Mouse (Mus musculus) layer of hippocampus, adult 2 months (tissue): ENCODE results near the gene Frmpd4. TPM values are rescaled to one million over a fixed set of nuclear protein-coding genes. Genes with fewer than 3 reads are reported as not detected.

Source experiments
- DNase-seq, 2 experiments: peaks; one replicate each; pipeline ENCODE4 v3.0.0; 2022; ENCODE audit warnings: low spot score in 2 of 2
- H3K27ac ChIP-seq: fragments of 200-600 bp; 2 replicates; pipeline ENCODE4 v1.8.1; 2022
- H3K4me3 ChIP-seq: fragments of 200-600 bp; 2 replicates; pipeline ENCODE4 v1.8.1; 2022; ENCODE audit warnings: mild to moderate bottlenecking
- CTCF ChIP-seq: fragments of 200-600 bp; conservative IDR thresholded peaks from 2 replicates; pipeline ENCODE4 v1.8.1; 2022; ENCODE audit warnings: antibody characterized with exemption, mild to moderate bottlenecking, moderate library complexity
- total RNA-seq, 2 experiments: library from RNA; stranded (reverse); gene quantifications; 2 replicates each; pipeline ENCODE4 v1.2.3; 2021

Frmpd4 gene
- total RNA-seq, 2 experiments from 2014 or later = 52.6 to 53.1 TPM

- Histone ChIP-seq H3K27ac (no peak overlapping the region), H3K4me3 (no peak overlapping the region)
- no peak for TF ChIP-seq CTCF
- DNase-seq = no peak
Observed at GRCm38 (mm10) chrX:167719564-167719981, 857.5 kb downstream of the Frmpd4 start.

GRCm38 (mm10) chrX:167719092-167719491 is 857.9 kb downstream of the Frmpd4 start:
- no peak for TF ChIP-seq CTCF
- H3K27ac ChIP-seq = no peak overlapping the region
- no peak overlapping the region for H3K4me3 ChIP-seq
- DNase-seq = no peak

- Histone ChIP-seq H3K4me3 (no peak overlapping the region), H3K27ac (no peak overlapping the region)
- no peak for DNase-seq
- TF ChIP-seq CTCF = no peak
Observed at GRCm38 (mm10) chrX:167654806-167655495, 922.1 kb downstream of the Frmpd4 start.

- H3K4me3 ChIP-seq = no peak overlapping the region
Observed at GRCm38 (mm10) chrX:167654249-167654648, 922.8 kb downstream of the Frmpd4 start.

GRCm38 (mm10) chrX:167597639-167598217 is 979.3 kb downstream of the Frmpd4 start:
- TF ChIP-seq CTCF = no peak
- no peak for DNase-seq

More at GRCm38 (mm10) chrX:167654249-167654648, 922.8 kb downstream of the Frmpd4 start:
- DNase-seq = no peak
- no peak for TF ChIP-seq CTCF
- H3K27ac ChIP-seq = no peak overlapping the region

GRCm38 (mm10) chrX:167552827-167553226 is 1024.2 kb downstream of the Frmpd4 start:
- Histone ChIP-seq H3K27ac (no peak overlapping the region), H3K4me3 (no peak overlapping the region)
- DNase-seq = no peak
- TF ChIP-seq CTCF = no peak

More at GRCm38 (mm10) chrX:167597639-167598217, 979.3 kb downstream of the Frmpd4 start:
- no peak overlapping the region for H3K27ac ChIP-seq
- H3K4me3 ChIP-seq = no peak overlapping the region

GRCm38 (mm10) chrX:167523151-167523550 is 1053.9 kb downstream of the Frmpd4 start:
- no peak overlapping the region for H3K27ac ChIP-seq
- H3K4me3 ChIP-seq = no peak overlapping the region
- no peak for DNase-seq
- TF ChIP-seq CTCF = no peak

- Histone ChIP-seq H3K27ac (no peak overlapping the region), H3K4me3 (no peak overlapping the region)
- no peak for TF ChIP-seq CTCF
- DNase-seq = no peak
Observed at GRCm38 (mm10) chrX:167522528-167522927, 1054.5 kb downstream of the Frmpd4 start.

- DNase-seq = no peak
- no peak overlapping the region for H3K4me3 ChIP-seq
- TF ChIP-seq CTCF = no peak
- H3K27ac ChIP-seq = no peak overlapping the region
Observed at GRCm38 (mm10) chrX:167518440-167518839, 1058.6 kb downstream of the Frmpd4 start.

GRCm38 (mm10) chrX:167497780-167498179 is 1079.3 kb downstream of the Frmpd4 start:
- peak; percentile 83 for TF ChIP-seq CTCF
- DNase-seq = peak; percentile 31 to 62
- Histone ChIP-seq H3K27ac (no peak overlapping the region), H3K4me3 (no peak overlapping the region)

- no peak for DNase-seq
- no peak for TF ChIP-seq CTCF
- no peak overlapping the region for H3K4me3 ChIP-seq
- no peak overlapping the region for H3K27ac ChIP-seq
Observed at GRCm38 (mm10) chrX:167492265-167492664, 1084.8 kb downstream of the Frmpd4 start.

- no peak for TF ChIP-seq CTCF
- DNase-seq = no peak
- H3K4me3 ChIP-seq = no peak overlapping the region
- no peak overlapping the region for H3K27ac ChIP-seq
Observed at GRCm38 (mm10) chrX:167491589-167492207, 1085.3 kb downstream of the Frmpd4 start.

GRCm38 (mm10) chrX:167483409-167484177 is 1093.4 kb downstream of the Frmpd4 start:
- no peak overlapping the region for H3K4me3 ChIP-seq
- no peak for TF ChIP-seq CTCF
- DNase-seq = no peak

More at GRCm38 (mm10) chrX:167483409-167484177, 1093.4 kb downstream of the Frmpd4 start:
- no peak overlapping the region for H3K27ac ChIP-seq
